Mouse (Mus musculus) lung, embryonic 14.5 days (tissue): ENCODE measurements around the gene Mrpl33. TPM values are rescaled to one million over a fixed set of nuclear protein-coding genes. Genes with fewer than 3 reads are reported as not detected.

Source experiments
- ATAC-seq: fragments of 200-750 bp; cut with Nextera tagmentation; 2 replicates; pipeline ENCODE4 v1.8.0; 2017; ENCODE audit warnings: mild to moderate bottlenecking, moderate TSS enrichment, moderate library complexity; ENCODE audit not compliant: insufficient read depth
- DNase-seq: peaks from one replicate; pipeline ENCODE4 v3.0.0-alpha.2; 2015
- H3K27ac ChIP-seq: fragments of 300-500 bp; sonication (generic); 2 replicates; pipeline ENCODE4 v1.5.1; 2014; ENCODE audit warnings: low read depth, mild to moderate bottlenecking, moderate library complexity
- H3K27me3 ChIP-seq: fragments of 300-500 bp; sonication (generic); 2 replicates; pipeline ENCODE4 v1.6.1; 2014; ENCODE audit warnings: low read length, control low read depth; ENCODE audit not compliant: insufficient read depth
- H3K36me3 ChIP-seq: fragments of 300-500 bp; sonication (generic); 2 replicates; pipeline ENCODE4 v1.6.1; 2014; ENCODE audit warnings: control low read depth; ENCODE audit not compliant: insufficient read depth
- H3K4me1 ChIP-seq: fragments of 300-500 bp; sonication (generic); 2 replicates; pipeline ENCODE4 v1.6.1; 2014; ENCODE audit warnings: antibody characterized with exemption, control low read depth; ENCODE audit not compliant: insufficient read depth
- H3K4me2 ChIP-seq: fragments of 300-500 bp; sonication (generic); 2 replicates; pipeline ENCODE4 v1.6.1; 2014; ENCODE audit warnings: mild to moderate bottlenecking
- H3K4me3 ChIP-seq: fragments of 300-500 bp; sonication (generic); 2 replicates; pipeline ENCODE4 v1.5.1; 2014; ENCODE audit warnings: low read depth, low read length
- H3K9ac ChIP-seq: fragments of 300-500 bp; sonication (generic); 2 replicates; pipeline ENCODE4 v1.6.1; 2014
- H3K9me3 ChIP-seq: fragments of 300-500 bp; sonication (generic); 2 replicates; pipeline ENCODE4 v1.6.1; 2016; ENCODE audit warnings: low read depth, low read length, control low read depth
- CTCF ChIP-seq: IDR thresholded peaks from 2 replicates; pipeline ENCODE4 v1.5.1; 2016; ENCODE audit warnings: antibody characterized with exemption, low read depth
- WGBS: fragments of 180-500 bp; shearing (Covaris S2); extraction: QIAGEN DNeasy Blood & Tissue Kit; methylation state at CpG from one replicate; pipeline ENCODE4 v1.1.7; 2014; 5-methylcytosine and 5-hydroxymethylcytosine counted together
- polyA plus RNA-seq: library from polyadenylated mRNA; unstranded; fragments of >200 nt; fragmentation: Nextera tagmentation; extraction: Ambion mirVana; gene quantifications from 2 replicates; pipeline ENCODE4 v1.2.1, GENCODE M21; 2014

Mrpl33 gene
- polyA plus RNA-seq, 1 experiment from 2014 or later = 272 TPM

- Histone ChIP-seq H3K4me1 (no peaks in the 10 kb centered on the region), H3K9ac (no peak overlapping the region), H3K9me3 (no peaks in the 10 kb centered on the region), H3K27ac (no peak overlapping the region), H3K27me3 (no peaks in the 10 kb centered on the region), H3K4me3 (no peak overlapping the region), H3K36me3 (no peaks in the 10 kb centered on the region), H3K4me2 (no peak overlapping the region)
- DNase-seq (no peak), ATAC-seq (no peak)
- TF ChIP-seq CTCF = no peak
- WGBS = 69% methylated on average over 2 of the region's 2 CpGs
These were observed 76.7 kb downstream of the Mrpl33 start for GRCm38 (mm10) chr5:31673431-31673830.

GRCm38 (mm10) chr5:31678000-31678399 lies 81.3 kb downstream of the Mrpl33 start:
- no peaks in the 10 kb centered on the region for H3K36me3 ChIP-seq
- no peak for TF ChIP-seq CTCF
- ATAC-seq (no peak), DNase-seq (no peak)
- no peak overlapping the region for H3K9ac ChIP-seq
- H3K4me1 ChIP-seq = no peaks in the 10 kb centered on the region
- H3K27ac ChIP-seq = no peak overlapping the region
- H3K27me3 ChIP-seq = no peaks in the 10 kb centered on the region
- 71% methylated on average over 1 of the region's 1 CpGs for WGBS
- no peak overlapping the region for H3K4me2 ChIP-seq
- no peaks in the 10 kb centered on the region for H3K9me3 ChIP-seq
- H3K4me3 ChIP-seq = no peak overlapping the region

GRCm38 (mm10) chr5:31680183-31680582 lies 83.4 kb downstream of the Mrpl33 start:
- H3K9me3 ChIP-seq = no peaks in the 10 kb centered on the region
- TF ChIP-seq CTCF = no peak
- H3K36me3 ChIP-seq = no peaks in the 10 kb centered on the region
- no peak overlapping the region for H3K4me3 ChIP-seq
- ATAC-seq (no peak), DNase-seq (no peak)
- H3K4me1 ChIP-seq = no peaks in the 10 kb centered on the region
- no peaks in the 10 kb centered on the region for H3K27me3 ChIP-seq
- no peak overlapping the region for H3K4me2 ChIP-seq
- H3K9ac ChIP-seq = no peak overlapping the region
- H3K27ac ChIP-seq = no peak overlapping the region
- WGBS = 71% methylated on average over 4 of the region's 4 CpGs

GRCm38 (mm10) chr5:31682305-31682704 lies 85.6 kb downstream of the Mrpl33 start:
- no peak overlapping the region for H3K4me3 ChIP-seq
- H3K4me1 ChIP-seq = no peaks in the 10 kb centered on the region
- H3K36me3 ChIP-seq = no peaks in the 10 kb centered on the region
- ATAC-seq (no peak), DNase-seq (no peak)
- no peak for TF ChIP-seq CTCF
- 61% methylated on average over 1 of the region's 1 CpGs for WGBS
- no peak overlapping the region for H3K9ac ChIP-seq
- H3K27me3 ChIP-seq = no peaks in the 10 kb centered on the region
- no peak overlapping the region for H3K4me2 ChIP-seq
- H3K27ac ChIP-seq = no peak overlapping the region
- H3K9me3 ChIP-seq = no peaks in the 10 kb centered on the region

GRCm38 (mm10) chr5:31686040-31686439 lies 89.3 kb downstream of the Mrpl33 start:
- no peak for ATAC-seq
- H3K4me1 ChIP-seq = no peaks in the 10 kb centered on the region
- no peak for DNase-seq
- WGBS = 53% methylated on average over 2 of the region's 2 CpGs
- H3K9me3 ChIP-seq = no peaks in the 10 kb centered on the region
- no peaks in the 10 kb centered on the region for H3K36me3 ChIP-seq
- no peak overlapping the region for H3K9ac ChIP-seq
- no peak overlapping the region for H3K27ac ChIP-seq
- no peaks in the 10 kb centered on the region for H3K27me3 ChIP-seq
- no peak overlapping the region for H3K4me2 ChIP-seq
- TF ChIP-seq CTCF = no peak
- no peak overlapping the region for H3K4me3 ChIP-seq

- DNase-seq = no peak
- Histone ChIP-seq H3K4me2 (no peak overlapping the region), H3K9ac (no peak overlapping the region), H3K4me1 (no peaks in the 10 kb centered on the region), H3K27me3 (no peaks in the 10 kb centered on the region), H3K9me3 (no peaks in the 10 kb centered on the region), H3K4me3 (no peak overlapping the region), H3K27ac (no peak overlapping the region), H3K36me3 (no peaks in the 10 kb centered on the region)
- no peak for ATAC-seq
- TF ChIP-seq CTCF = no peak
- WGBS = 81% methylated on average over 3 of the region's 3 CpGs
These were observed 91.2 kb downstream of the Mrpl33 start for GRCm38 (mm10) chr5:31687972-31688371.

- ATAC-seq = no peak
- TF ChIP-seq CTCF = no peak
- no peaks in the 10 kb centered on the region for H3K9me3 ChIP-seq
- 0 out of 2 replicates have a peak, but pooled peaks cover 3% of the 10 kb centered on the region for H3K4me1 ChIP-seq
- H3K36me3 ChIP-seq = no peaks in the 10 kb centered on the region
- no peaks in the 10 kb centered on the region for H3K27me3 ChIP-seq
- DNase-seq = peak; percentile 67
- no peak overlapping the region for H3K4me3 ChIP-seq
- no peak overlapping the region for H3K4me2 ChIP-seq
- H3K27ac ChIP-seq = no peak overlapping the region; the same call in 1 of the 2 replicates
- no peak overlapping the region for H3K9ac ChIP-seq
These were observed 96.5 kb downstream of the Mrpl33 start for GRCm38 (mm10) chr5:31693191-31693590.
